Mouse (Mus musculus) heart, embryonic 11.5 days (tissue): ENCODE results near the gene Gtf2h2. TPM values are rescaled to one million over a fixed set of nuclear protein-coding genes. Genes with fewer than 3 reads are reported as not detected.
"Not testable (repeated sequence)": the region's sequence is repeated elsewhere in the genome, so short reads cannot be mapped to it uniquely, and the experiment has no call there.

Source experiments
- ATAC-seq: fragments of 200-750 bp; cut with Nextera tagmentation; replicated peaks from 2 replicates; pipeline ENCODE4 v1.8.0; 2017; ENCODE audit warnings: moderate library complexity; ENCODE audit not compliant: insufficient number of reproducible peaks, low FRiP score, low TSS enrichment
- H3K27ac ChIP-seq: fragments of 300-500 bp; sonication (generic); 2 replicates; pipeline ENCODE4 v1.5.1; 2014; ENCODE audit warnings: mild to moderate bottlenecking, low read depth, low read length
- H3K27me3 ChIP-seq: fragments of 300-500 bp; sonication (generic); 2 replicates; pipeline ENCODE4 v1.6.1; 2014; ENCODE audit warnings: mild to moderate bottlenecking, low read length, mixed read lengths; ENCODE audit not compliant: control insufficient read depth, insufficient read depth
- H3K36me3 ChIP-seq: fragments of 300-500 bp; sonication (generic); 2 replicates; pipeline ENCODE4 v1.6.1; 2014; ENCODE audit warnings: mild to moderate bottlenecking, low read length, moderate library complexity, mixed read lengths; ENCODE audit not compliant: control insufficient read depth, insufficient read depth
- H3K4me1 ChIP-seq: fragments of 300-500 bp; sonication (generic); 2 replicates; pipeline ENCODE4 v1.6.1; 2014; ENCODE audit warnings: low read length; ENCODE audit not compliant: control insufficient read depth, insufficient read depth
- H3K4me2 ChIP-seq: fragments of 300-500 bp; sonication (generic); 2 replicates; pipeline ENCODE4 v1.6.1; 2014; ENCODE audit warnings: mild to moderate bottlenecking, moderate library complexity
- H3K4me3 ChIP-seq: fragments of 300-500 bp; sonication (generic); 2 replicates; pipeline ENCODE4 v1.5.1; 2014; ENCODE audit warnings: low read depth, low read length
- H3K9ac ChIP-seq: fragments of 300-500 bp; sonication (generic); 2 replicates; pipeline ENCODE4 v1.6.1; 2014; ENCODE audit warnings: mild to moderate bottlenecking, low read depth, low read length, moderate library complexity
- H3K9me3 ChIP-seq: fragments of 300-500 bp; sonication (generic); replicated peaks from 2 replicates; pipeline ENCODE4 v1.6.1; 2016; ENCODE audit warnings: low read length; ENCODE audit not compliant: control insufficient read depth
- WGBS: fragments of 180-500 bp; shearing (Covaris S2); extraction: QIAGEN DNeasy Blood & Tissue Kit; methylation state at CpG from one replicate; pipeline ENCODE4 v1.1.7; 2014; ENCODE audit not compliant: insufficient replicate concordance; 5-methylcytosine and 5-hydroxymethylcytosine counted together
- polyA plus RNA-seq: library from polyadenylated mRNA; unstranded; fragments of >200 nt; fragmentation: Nextera tagmentation; extraction: Ambion mirVana; gene quantifications from 2 replicates; pipeline ENCODE4 v1.2.1, GENCODE M21; 2014

Gene Gtf2h2
- polyA plus RNA-seq, 1 experiment from 2014 or later, result 54.9 TPM

DNA sequence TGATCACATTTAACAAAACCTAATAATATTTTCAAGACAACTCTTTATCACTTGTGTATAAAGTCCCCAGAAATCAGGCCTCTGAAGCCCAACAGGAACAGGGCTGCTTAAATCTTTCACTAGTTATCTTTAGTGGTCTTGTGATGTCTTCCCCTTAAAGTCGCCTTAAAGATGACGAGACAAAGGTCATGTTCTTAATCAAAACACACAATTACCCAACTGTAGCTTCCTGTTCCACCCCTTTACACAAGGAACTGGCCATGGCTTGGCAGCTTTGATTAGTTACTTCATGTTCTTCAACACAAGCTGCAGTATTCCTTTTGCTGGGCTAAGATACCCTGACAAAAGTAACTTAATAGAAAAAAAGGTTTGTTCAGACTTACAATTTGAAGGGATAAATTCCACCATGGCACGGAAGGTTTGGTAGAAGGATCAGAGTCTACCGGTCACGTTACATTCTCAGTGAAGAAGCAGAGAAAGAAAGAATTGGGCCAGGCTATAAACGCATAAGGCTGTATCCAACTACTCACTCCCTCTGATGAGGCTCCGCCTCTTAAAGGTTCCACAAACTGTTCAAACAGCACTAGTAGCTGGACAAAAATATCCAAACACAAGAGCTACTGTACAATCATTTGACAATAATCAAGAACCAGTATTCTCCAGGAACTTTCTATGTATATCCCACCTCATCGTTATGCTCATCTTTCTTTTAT, 39.8 kb downstream of the Gtf2h2 start, which contains the start of gene Naip1:
Gene Naip1, minus strand, starts transcription at position 455 of the 713 bp plus-strand sequence.
- not testable (repeated sequence) for H3K9ac ChIP-seq, H3K9me3 ChIP-seq, H3K4me2 ChIP-seq, H3K4me1 ChIP-seq, H3K36me3 ChIP-seq, H3K4me3 ChIP-seq, ATAC-seq, H3K27ac ChIP-seq, H3K27me3 ChIP-seq
- 72% methylated on average over 8 of the region's 8 CpGs for WGBS

GRCm38 (mm10) chr13:100449495-100449894, 42.9 kb downstream of the Gtf2h2 start:
- no peak overlapping the region for H3K4me3 ChIP-seq
- ATAC-seq, result no peak
- 68% methylated on average over 1 of the region's 1 CpGs for WGBS
- H3K4me1 ChIP-seq, result no peaks in the 10 kb centered on the region
- no peak overlapping the region for H3K27ac ChIP-seq
- H3K9ac ChIP-seq, result no peak overlapping the region
- H3K27me3 ChIP-seq, result no peaks in the 10 kb centered on the region
- H3K4me2 ChIP-seq, result no peak overlapping the region
- no peaks in the 10 kb centered on the region for H3K36me3 ChIP-seq
- no peaks in the 10 kb centered on the region for H3K9me3 ChIP-seq

DNA sequence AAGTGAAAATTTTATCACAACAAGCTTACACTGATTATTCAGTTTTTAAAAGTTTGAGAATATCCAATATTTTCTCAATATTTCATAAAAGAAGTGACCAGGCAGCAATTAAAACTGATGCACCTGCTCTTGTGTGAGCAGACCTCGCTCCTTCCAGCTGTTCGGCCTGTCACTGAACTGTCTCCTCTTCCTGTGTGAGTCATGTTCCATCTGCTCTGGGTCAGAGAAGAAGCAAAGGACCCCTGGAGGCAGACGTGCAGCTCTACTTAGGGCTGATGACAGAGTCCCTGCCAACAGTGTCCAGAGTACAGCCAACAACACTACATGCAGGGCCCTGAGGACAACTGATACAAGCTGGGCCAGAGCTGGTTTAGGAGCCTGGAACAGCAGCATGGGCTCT, 52.3 kb downstream of the Gtf2h2 start:
- Histone ChIP-seq H3K27me3 (no peaks in the 10 kb centered on the region), H3K9me3 (no peaks in the 10 kb centered on the region), H3K36me3 (no peaks in the 10 kb centered on the region), H3K9ac (no peak overlapping the region), H3K4me3 (no peak overlapping the region), H3K27ac (no peak overlapping the region), H3K4me1 (no peaks in the 10 kb centered on the region), H3K4me2 (no peak overlapping the region)
- no peak for ATAC-seq
- WGBS, result 43% methylated on average over 3 of the region's 3 CpGs

- H3K9ac ChIP-seq, result no peak overlapping the region
- no peak overlapping the region for H3K4me2 ChIP-seq
- no peaks in the 10 kb centered on the region for H3K27me3 ChIP-seq
- no peak for ATAC-seq
- H3K36me3 ChIP-seq, result no peaks in the 10 kb centered on the region
- H3K4me3 ChIP-seq, result no peak overlapping the region
- H3K4me1 ChIP-seq, result no peaks in the 10 kb centered on the region
- no peak overlapping the region for H3K27ac ChIP-seq
- H3K9me3 ChIP-seq, result no peaks in the 10 kb centered on the region
- WGBS, result 42% methylated on average over 1 of the region's 1 CpGs
Measured at GRCm38 (mm10) chr13:100438701-100439100, 53.7 kb downstream of the Gtf2h2 start.

GRCm38 (mm10) chr13:100437322-100437825, 55.0 kb downstream of the Gtf2h2 start:
- Histone ChIP-seq H3K27me3 (no peaks in the 10 kb centered on the region), H3K4me3 (no peak overlapping the region), H3K9ac (no peak overlapping the region), H3K9me3 (no peaks in the 10 kb centered on the region), H3K27ac (no peak overlapping the region), H3K36me3 (no peaks in the 10 kb centered on the region), H3K4me1 (no peaks in the 10 kb centered on the region), H3K4me2 (no peak overlapping the region)
- no peak for ATAC-seq
- 56% methylated on average over 3 of the region's 3 CpGs for whole genome bisulfite sequencing

DNA sequence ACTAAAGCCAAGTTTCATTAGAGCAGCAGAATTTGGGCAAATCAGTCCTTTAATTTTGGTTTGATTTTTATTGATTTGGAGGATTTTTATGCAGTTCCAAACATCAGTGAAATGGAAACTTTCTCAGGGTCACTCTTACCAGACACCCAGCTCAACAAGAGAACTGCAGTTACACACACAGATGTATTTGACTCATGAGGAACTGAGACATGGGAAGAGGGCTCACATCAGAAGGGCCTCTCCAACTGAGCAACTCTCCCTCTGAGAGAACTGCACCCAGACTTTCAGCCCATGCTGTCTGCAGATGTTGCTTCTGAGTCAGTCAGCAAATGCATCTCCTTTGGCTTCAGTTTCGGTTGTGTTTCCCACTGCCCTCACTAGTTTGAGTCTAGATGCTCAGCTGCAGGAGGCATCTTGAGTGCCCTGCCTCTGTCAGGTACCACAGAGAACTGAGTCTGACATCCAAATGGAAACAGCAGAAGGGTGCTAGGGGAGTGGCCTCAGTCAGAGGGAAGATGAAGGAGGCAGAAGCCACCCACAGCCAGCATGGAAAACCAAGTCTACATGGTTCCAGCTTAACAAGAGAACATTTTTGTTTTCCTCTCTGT, 55.7 kb downstream of the Gtf2h2 start:
- not testable (repeated sequence) for ATAC-seq, H3K4me3 ChIP-seq
- 72% methylated on average over 1 of the region's 1 CpGs for WGBS

DNA sequence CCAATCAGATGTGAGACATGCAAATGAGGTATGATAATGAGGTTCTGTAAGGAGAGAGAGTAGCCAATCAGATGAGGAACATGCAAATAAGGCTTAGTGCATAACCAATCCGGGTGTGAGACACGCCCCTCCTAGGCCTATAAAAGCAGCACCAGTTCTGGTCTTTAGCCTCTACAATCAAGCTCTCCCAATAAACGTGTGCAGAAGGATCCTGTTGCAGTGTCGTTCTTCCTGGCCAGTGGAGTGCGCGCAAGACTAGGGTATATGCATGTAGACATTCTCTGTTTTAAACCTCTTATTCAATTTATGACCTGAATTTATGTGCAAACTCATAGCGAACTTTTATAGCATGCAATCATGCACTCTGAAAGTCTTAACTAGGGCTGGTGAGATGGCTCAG, 72.4 kb downstream of the Gtf2h2 start:
- H3K27ac ChIP-seq, H3K4me3 ChIP-seq, H3K27me3 ChIP-seq, H3K9ac ChIP-seq, H3K9me3 ChIP-seq, H3K4me2 ChIP-seq, H3K36me3 ChIP-seq, ATAC-seq, H3K4me1 ChIP-seq: not testable (repeated sequence)
- WGBS, result 81% methylated on average over 7 of the region's 7 CpGs

More for the DNA sequence above, 55.7 kb downstream of the Gtf2h2 start:
- H3K27me3 ChIP-seq, H3K4me2 ChIP-seq, H3K27ac ChIP-seq, H3K9me3 ChIP-seq, H3K9ac ChIP-seq, H3K4me1 ChIP-seq, H3K36me3 ChIP-seq: not testable (repeated sequence)

- 49% methylated on average over 1 of the region's 1 CpGs for WGBS
- peaks cover 5% of the 10 kb centered on the region; the same call in 1 of the 2 replicates for H3K9me3 ChIP-seq
Measured at GRCm38 (mm10) chr13:100414428-100414827, 78.0 kb downstream of the Gtf2h2 start.

More at GRCm38 (mm10) chr13:100414428-100414827, 78.0 kb downstream of the Gtf2h2 start:
- Histone ChIP-seq H3K27ac (no peak overlapping the region), H3K9ac (no peak overlapping the region), H3K36me3 (no peaks in the 10 kb centered on the region), H3K4me1 (no peaks in the 10 kb centered on the region), H3K27me3 (no peaks in the 10 kb centered on the region), H3K4me2 (no peak overlapping the region), H3K4me3 (no peak overlapping the region)
- ATAC-seq, result no peak
